Mouse (Mus musculus) ES-Bruce4 (cell line): ENCODE measurements around the gene Hsf4.

Source experiments
- CTCF ChIP-seq: IDR thresholded peaks from one replicate; pipeline ENCODE4 v1.8.1; 2011; ENCODE audit warnings: low read depth, low read length
- EP300 ChIP-seq: IDR thresholded peaks from 2 replicates; pipeline ENCODE4 v1.6.1; 2011; ENCODE audit warnings: low read depth, low read length; ENCODE audit not compliant: insufficient read depth
- POLR2A ChIP-seq: IDR thresholded peaks from one replicate; pipeline ENCODE4 v1.8.1; 2011; ENCODE audit warnings: low read length; ENCODE audit not compliant: insufficient read depth

DNA sequence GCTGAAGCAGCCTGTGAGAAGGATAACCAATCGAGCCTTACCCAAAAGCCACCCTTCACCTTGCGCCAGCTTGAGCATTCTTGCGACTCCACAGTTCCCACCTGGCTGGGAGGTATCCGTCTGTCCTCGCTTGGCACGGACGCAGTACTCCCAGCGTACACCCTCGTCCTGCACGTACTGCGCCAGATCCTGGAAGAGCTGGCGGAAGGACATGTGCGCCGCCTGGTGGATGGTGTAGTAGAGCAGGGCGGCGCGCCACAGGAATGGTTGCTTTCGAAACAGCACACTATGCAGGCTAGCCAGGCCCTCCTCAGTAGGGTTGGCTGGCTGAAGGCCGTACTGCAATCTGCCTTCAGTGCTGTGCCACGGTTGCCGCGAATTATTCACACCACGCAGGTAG lies 13.5 kb downstream of the Hsf4 start:
- TF ChIP-seq POLR2A (no peak), CTCF (peak; percentile 99), EP300 (peak; percentile 69; the same call in 1 of the 2 replicates)
